Mouse (Mus musculus) hindbrain, embryonic 13.5 days (tissue): Measurements from ENCODE around the gene Shisa6. TPM values are rescaled to one million over a fixed set of nuclear protein-coding genes. Genes with fewer than 3 reads are reported as not detected.

Source experiments
- ATAC-seq: fragments of 200-750 bp; cut with Nextera tagmentation; 2 replicates; pipeline ENCODE4 v1.8.0; 2017; ENCODE audit warnings: moderate TSS enrichment; ENCODE audit not compliant: low FRiP score
- H3K27ac ChIP-seq: fragments of 300-500 bp; sonication (generic); 2 replicates; pipeline ENCODE4 v1.5.1; 2015; ENCODE audit warnings: inconsistent platforms, mild to moderate bottlenecking, moderate library complexity
- H3K27me3 ChIP-seq: fragments of 300-500 bp; sonication (generic); 2 replicates; pipeline ENCODE4 v1.6.1; 2015; ENCODE audit warnings: mild to moderate bottlenecking, inconsistent platforms
- H3K36me3 ChIP-seq: fragments of 300-500 bp; sonication (generic); 2 replicates; pipeline ENCODE4 v1.6.1; 2015; ENCODE audit warnings: mild to moderate bottlenecking, inconsistent platforms
- H3K4me1 ChIP-seq: fragments of 300-500 bp; sonication (generic); replicated peaks from 2 replicates; pipeline ENCODE4 v1.6.1; 2015; ENCODE audit warnings: inconsistent platforms
- H3K4me2 ChIP-seq: fragments of 300-500 bp; sonication (generic); 2 replicates; pipeline ENCODE4 v1.6.1; 2015; ENCODE audit warnings: inconsistent platforms, mild to moderate bottlenecking, moderate library complexity
- H3K4me3 ChIP-seq: fragments of 300-500 bp; sonication (generic); 2 replicates; pipeline ENCODE4 v1.5.1; 2015; ENCODE audit warnings: mild to moderate bottlenecking, inconsistent platforms
- H3K9ac ChIP-seq: fragments of 300-500 bp; sonication (generic); 2 replicates; pipeline ENCODE4 v1.6.1; 2015; ENCODE audit warnings: mild to moderate bottlenecking, inconsistent platforms
- H3K9me3 ChIP-seq: fragments of 300-500 bp; sonication (generic); 2 replicates; pipeline ENCODE4 v1.6.1; 2016; ENCODE audit warnings: inconsistent platforms
- WGBS: fragments of 180-500 bp; shearing (Covaris S2); methylation state at CpG from one replicate; pipeline ENCODE4 v1.1.7; 2015; 5-methylcytosine and 5-hydroxymethylcytosine counted together
- polyA plus RNA-seq: library from polyadenylated mRNA; unstranded; fragments of >200 nt; fragmentation: Nextera tagmentation; extraction: Ambion mirVana; gene quantifications from 2 replicates; pipeline ENCODE4 v1.2.1, GENCODE M21; 2015

Gene Shisa6
- polyA plus RNA-seq, 1 experiment from 2014 or later: 3.1 TPM

DNA sequence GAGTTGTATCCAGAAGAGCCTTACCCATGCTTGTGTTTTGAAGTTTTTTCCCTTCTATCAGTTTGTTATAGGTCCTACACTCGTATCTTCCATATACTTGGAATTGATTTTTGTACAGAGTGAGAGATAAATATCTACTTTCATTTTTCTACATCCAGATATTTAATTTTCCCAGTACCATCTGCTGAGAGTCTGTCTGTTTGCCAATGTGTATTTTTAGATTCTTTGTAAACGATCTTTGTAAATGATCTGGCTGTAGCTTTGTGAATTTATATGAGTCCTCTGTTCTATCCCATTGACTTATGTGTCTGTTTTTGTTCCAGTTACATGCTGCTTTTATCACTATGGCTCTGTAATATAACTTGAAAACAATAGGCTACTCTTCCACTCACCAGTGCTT lies 348.0 kb downstream of the Shisa6 start:
- Histone ChIP-seq H3K9me3 (0 out of 2 replicates have a peak, but pooled peaks cover 2% of the 10 kb centered on the region), H3K36me3 (no peaks in the 10 kb centered on the region), H3K4me1 (no peaks in the 10 kb centered on the region), H3K4me3 (no peak overlapping the region), H3K27me3 (no peaks in the 10 kb centered on the region), H3K4me2 (no peak overlapping the region), H3K27ac (no peak overlapping the region), H3K9ac (no peak overlapping the region)
- WGBS: 81% methylated on average over 2 of the region's 2 CpGs
- no peak for ATAC-seq

DNA sequence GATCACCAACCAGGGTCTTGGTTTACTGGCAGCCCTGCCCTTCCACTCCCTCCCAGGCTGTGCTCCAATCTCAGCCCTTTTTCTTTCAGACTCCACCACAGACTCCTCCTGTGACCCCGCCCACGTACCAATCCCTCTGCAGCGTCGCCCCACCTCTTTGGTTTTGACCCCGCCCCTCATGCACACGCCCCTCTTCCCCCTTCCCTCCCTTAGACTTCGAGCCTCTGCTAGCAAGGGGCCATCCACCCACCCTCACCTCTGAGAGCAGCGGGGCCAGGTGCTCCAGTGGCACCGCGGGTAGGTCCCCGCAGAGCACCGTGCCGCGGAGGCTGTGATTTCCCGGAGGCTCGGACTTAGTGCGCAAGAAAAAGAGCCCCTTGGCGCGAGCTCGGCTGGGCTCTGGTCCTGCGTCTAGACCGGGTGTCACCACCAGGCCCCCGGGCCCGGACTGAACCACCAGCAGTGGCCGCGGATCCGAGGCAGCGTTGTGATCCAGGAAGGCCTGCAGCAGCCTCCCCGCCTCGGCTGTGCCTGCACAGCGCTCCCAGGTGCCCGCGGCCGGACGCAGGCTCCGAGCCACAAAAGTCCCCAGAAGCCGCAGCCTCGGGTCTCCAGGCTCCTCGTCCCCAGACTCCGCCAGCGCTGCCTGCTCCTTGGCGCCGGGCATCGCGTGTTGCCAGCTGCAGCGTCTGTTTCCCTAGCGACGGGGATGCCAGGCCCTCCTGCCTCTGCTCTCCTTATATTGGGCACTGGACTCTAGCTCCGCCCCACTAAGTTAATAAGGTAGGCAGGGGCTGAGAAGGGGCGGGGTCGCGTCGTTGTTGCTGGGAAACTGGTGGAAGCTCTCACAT lies 357.7 kb downstream of the Shisa6 start, which contains the start of gene Dnah9:
Dnah9 (minus strand) TSS at position 751 of the 851 bp plus-strand sequence.
- WGBS: under 1% methylated on average over 50 of the region's 53 CpGs
- peak; percentile 96 for ATAC-seq
- Histone ChIP-seq H3K9me3 (no peaks in the 10 kb centered on the region), H3K9ac (peak within 1 kb of the TSS; percentile 84), H3K36me3 (no peaks in the 10 kb centered on the region), H3K4me3 (peak within 1 kb of the TSS; percentile 69), H3K4me2 (peak within 1 kb of the TSS; percentile 96), H3K27ac (peak within 1 kb of the TSS; percentile 89), H3K27me3 (no peaks in the 10 kb centered on the region), H3K4me1 (peaks cover 4% of the 10 kb centered on the region; the same call in 1 of the 2 replicates)

- ATAC-seq: no peak
- Histone ChIP-seq H3K27me3 (no peaks in the 10 kb centered on the region), H3K27ac (no peak overlapping the region), H3K4me1 (peaks cover 4% of the 10 kb centered on the region; the same call in 1 of the 2 replicates), H3K4me2 (no peak overlapping the region), H3K36me3 (no peaks in the 10 kb centered on the region), H3K9ac (no peak overlapping the region), H3K9me3 (no peaks in the 10 kb centered on the region), H3K4me3 (no peak overlapping the region)
- WGBS: 92% methylated on average over 2 of the region's 2 CpGs
Observed at GRCm38 (mm10) chr11:66164022-66164421, 361.7 kb downstream of the Shisa6 start.
